Mouse (Mus musculus): Measurements from ENCODE around the gene Cdc25b. TPM values are rescaled to one million over a fixed set of nuclear protein-coding genes. Genes with fewer than 3 reads are reported as not detected.

Gene Cdc25b
- polyA plus RNA-seq, 2 experiments: 166 to 184 TPM

GRCm38 (mm10) chr2:131152166-131152730 is 34.5 kb upstream of the Cdc25b start:
- H3K4me2 ChIP-seq (ENCODE audit: low read depth): peak overlapping the region; percentile 53
- WGBS (ENCODE audit: insufficient replicate concordance): 37% methylated on average over 7 of the region's 7 CpGs
- no peaks in the 10 kb centered on the region for H3K27me3 ChIP-seq (ENCODE audit: control insufficient read depth, insufficient read depth, low read length)
- DNase-seq (ENCODE audit: low read depth in 3 of 3, low spot score in 3 of 3): peak; percentile 80 to 86 (median 81)
- TF ChIP-seq CTCF (IDR thresholded peaks at IDR 0.05; ENCODE audit: low read depth) (no peak), EP300 (IDR thresholded peaks at IDR 0.05; ENCODE audit: low read depth) (peak; percentile 92)
- no peaks in the 10 kb centered on the region for H3K9me3 ChIP-seq (ENCODE audit: control insufficient read depth, low read length)
- peaks cover 20 to 26% of the 10 kb centered on the region in 2 experiments for H3K4me1 ChIP-seq (replicated peaks; ENCODE audit: control insufficient read depth in 2 of 2, insufficient read depth in 2 of 2, low read length in 1 of 2)
- ATAC-seq (ENCODE audit: insufficient read depth): peak; percentile 93
- H3K9ac ChIP-seq (replicated peaks): peak overlapping the region; percentile 31
- peaks cover 66% of the 10 kb centered on the region for H3K36me3 ChIP-seq (replicated peaks; ENCODE audit: control insufficient read depth, insufficient read depth, low read depth)
- peak overlapping the region; percentile 81 for H3K27ac ChIP-seq
- no peak overlapping the region for H3K4me3 ChIP-seq (ENCODE audit: insufficient read depth in 1 of 2, low read depth in 2 of 2, low read length in 2 of 2)

DNA sequence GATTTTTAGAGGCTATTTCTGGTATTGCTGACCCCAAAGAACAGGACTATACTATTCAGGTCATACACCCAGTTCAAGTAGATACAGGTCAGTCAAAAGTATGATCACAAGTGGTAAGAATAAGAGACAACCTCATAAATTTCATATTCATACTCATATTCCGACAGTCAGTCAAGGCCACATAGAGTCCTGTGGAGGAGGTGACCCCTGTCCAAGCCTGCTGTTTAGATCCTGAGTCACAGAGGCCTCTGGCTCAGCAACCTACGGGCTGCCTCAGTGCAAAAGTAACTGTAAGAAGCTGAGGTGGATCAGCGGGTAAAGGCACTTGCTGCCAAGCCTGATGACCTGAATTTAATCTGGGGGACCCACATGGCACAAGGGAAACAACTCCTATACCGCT is 32.7 kb upstream of the Cdc25b start:
- DNase-seq (ENCODE audit: low read depth in 3 of 3, low spot score in 3 of 3) (no peak), ATAC-seq (ENCODE audit: insufficient read depth) (no peak)
- H3K4me2 ChIP-seq (ENCODE audit: low read depth): no peak overlapping the region
- no peak overlapping the region for H3K4me3 ChIP-seq (ENCODE audit: insufficient read depth in 1 of 2, low read depth in 2 of 2, low read length in 2 of 2)
- no peak overlapping the region for H3K9ac ChIP-seq (replicated peaks)
- H3K36me3 ChIP-seq (replicated peaks; ENCODE audit: control insufficient read depth, insufficient read depth, low read depth): peaks cover 48% of the 10 kb centered on the region
- H3K4me1 ChIP-seq (replicated peaks; ENCODE audit: control insufficient read depth in 2 of 2, insufficient read depth in 2 of 2, low read length in 1 of 2): peaks cover 28 to 35% of the 10 kb centered on the region in 2 experiments
- H3K27ac ChIP-seq: no peak overlapping the region
- H3K27me3 ChIP-seq (ENCODE audit: control insufficient read depth, insufficient read depth, low read length): no peaks in the 10 kb centered on the region
- 81% methylated on average over 4 of the region's 4 CpGs for WGBS (ENCODE audit: insufficient replicate concordance)
- no peaks in the 10 kb centered on the region for H3K9me3 ChIP-seq (ENCODE audit: control insufficient read depth, low read length)
- TF ChIP-seq EP300 (IDR thresholded peaks at IDR 0.05; ENCODE audit: low read depth) (no peak), CTCF (IDR thresholded peaks at IDR 0.05; ENCODE audit: low read depth) (no peak)

- peaks cover 26 to 34% of the 10 kb centered on the region in 2 experiments for H3K4me1 ChIP-seq (replicated peaks; ENCODE audit: control insufficient read depth in 2 of 2, insufficient read depth in 2 of 2, low read length in 1 of 2)
- WGBS (ENCODE audit: insufficient replicate concordance): 88% methylated on average over 7 of the region's 7 CpGs
- no peaks in the 10 kb centered on the region for H3K27me3 ChIP-seq (ENCODE audit: control insufficient read depth, insufficient read depth, low read length)
- TF ChIP-seq CTCF (IDR thresholded peaks at IDR 0.05; ENCODE audit: low read depth): no peak
- TF ChIP-seq EP300 (IDR thresholded peaks at IDR 0.05; ENCODE audit: low read depth): no peak
- peaks cover 20% of the 10 kb centered on the region for H3K36me3 ChIP-seq (replicated peaks; ENCODE audit: control insufficient read depth, insufficient read depth, low read depth)
- peak overlapping the region; percentile 7; the same call in 1 of the 2 replicates for H3K4me2 ChIP-seq (ENCODE audit: low read depth)
- DNase-seq (ENCODE audit: low read depth in 3 of 3, low spot score in 3 of 3): no peak
- H3K9ac ChIP-seq (replicated peaks): no peak overlapping the region
- H3K27ac ChIP-seq: no peak overlapping the region
- H3K9me3 ChIP-seq (ENCODE audit: control insufficient read depth, low read length): no peaks in the 10 kb centered on the region
- ATAC-seq (ENCODE audit: insufficient read depth): no peak
- no peak overlapping the region for H3K4me3 ChIP-seq (ENCODE audit: insufficient read depth in 1 of 2, low read depth in 2 of 2, low read length in 2 of 2)
These were observed 29.8 kb upstream of the Cdc25b start for GRCm38 (mm10) chr2:131156987-131157386.

DNA sequence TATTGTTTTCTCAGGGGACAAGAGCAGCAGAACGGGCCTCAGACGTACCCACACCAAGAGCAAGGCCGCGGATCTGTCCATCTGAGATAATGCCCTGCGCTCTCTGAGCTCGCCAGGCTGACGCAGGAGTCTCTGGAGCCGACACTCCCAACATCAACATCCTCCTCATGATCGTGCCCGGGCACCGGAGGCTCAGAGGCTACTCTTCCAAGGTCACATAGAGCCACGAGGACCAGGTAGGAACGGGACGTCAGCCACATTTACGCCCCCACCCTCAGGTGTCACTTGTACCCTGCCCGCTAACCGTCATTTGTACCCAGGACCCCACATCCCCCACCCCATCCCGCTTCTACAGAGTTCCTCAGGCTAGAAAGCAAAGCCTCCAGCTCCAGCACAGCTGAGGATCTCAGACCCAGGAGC is 27.2 kb upstream of the Cdc25b start:
- Histone ChIP-seq H3K9ac (replicated peaks) (peak overlapping the region; percentile 91), H3K4me1 (replicated peaks; ENCODE audit: control insufficient read depth in 2 of 2, insufficient read depth in 2 of 2, low read length in 1 of 2) (peaks cover 14 to 16% of the 10 kb centered on the region in 2 experiments), H3K4me2 (ENCODE audit: low read depth) (peak overlapping the region; percentile 100), H3K4me3 (ENCODE audit: insufficient read depth in 1 of 2, low read depth in 2 of 2, low read length in 2 of 2) (peak overlapping the region; percentile 78 to 82), H3K36me3 (replicated peaks; ENCODE audit: control insufficient read depth, insufficient read depth, low read depth) (peaks cover 10% of the 10 kb centered on the region), H3K27me3 (ENCODE audit: control insufficient read depth, insufficient read depth, low read length) (no peaks in the 10 kb centered on the region), H3K9me3 (ENCODE audit: control insufficient read depth, low read length) (no peaks in the 10 kb centered on the region), H3K27ac (peak overlapping the region; percentile 92)
- peak; percentile 85 for ATAC-seq (ENCODE audit: insufficient read depth)
- TF ChIP-seq EP300 (IDR thresholded peaks at IDR 0.05; ENCODE audit: low read depth): peak; percentile 50
- TF ChIP-seq CTCF (IDR thresholded peaks at IDR 0.05; ENCODE audit: low read depth): no peak
- under 1% methylated on average over 18 of the region's 18 CpGs for WGBS (ENCODE audit: insufficient replicate concordance)
- DNase-seq (ENCODE audit: low read depth in 3 of 3, low spot score in 3 of 3): peak; percentile 77

DNA sequence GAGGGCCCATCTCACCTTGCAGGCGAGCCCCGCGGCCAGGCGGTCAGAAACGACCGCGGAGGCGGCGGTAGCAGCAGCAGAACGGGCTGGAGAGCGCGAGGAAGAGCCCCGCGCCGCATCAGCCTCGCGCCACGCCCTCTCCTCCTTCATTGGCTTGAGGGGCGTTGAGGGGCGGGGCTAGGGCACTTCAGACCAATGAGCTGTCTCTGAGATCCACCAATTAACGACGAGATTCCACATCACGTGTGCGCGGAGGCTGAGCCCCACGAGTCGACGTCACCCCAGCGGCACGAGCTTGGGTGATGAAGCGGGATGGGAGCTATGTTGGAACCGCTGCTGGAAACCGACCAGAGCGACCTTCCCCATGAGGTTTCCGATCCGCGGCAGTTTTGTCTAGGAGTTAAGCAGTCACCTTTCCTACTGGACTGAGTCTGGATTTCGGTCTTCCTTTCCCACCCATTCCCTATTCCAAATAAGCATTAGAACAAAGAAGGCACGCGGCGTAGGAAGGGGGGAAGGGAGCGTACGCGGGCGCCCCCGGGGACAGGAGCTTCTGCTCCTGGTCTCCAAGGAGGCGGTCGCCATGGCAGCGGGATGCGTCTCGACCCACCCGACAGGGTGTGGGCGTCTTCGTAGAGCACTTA is 26.7 kb upstream of the Cdc25b start, which contains the start of gene 1700037H04Rik:
1700037H04Rik (minus strand) TSS at position 144 of the 644 bp plus-strand sequence.
- Histone ChIP-seq H3K4me1 (replicated peaks; ENCODE audit: control insufficient read depth in 2 of 2, insufficient read depth in 2 of 2, low read length in 1 of 2) (peaks cover 14% of the 10 kb centered on the region in 2 experiments), H3K9ac (replicated peaks) (peak within 1 kb of the TSS; percentile 91), H3K4me3 (ENCODE audit: insufficient read depth in 1 of 2, low read depth in 2 of 2, low read length in 2 of 2) (peak within 1 kb of the TSS; percentile 78 to 82), H3K27ac (peak within 1 kb of the TSS; percentile 92), H3K27me3 (ENCODE audit: control insufficient read depth, insufficient read depth, low read length) (no peaks in the 10 kb centered on the region), H3K36me3 (replicated peaks; ENCODE audit: control insufficient read depth, insufficient read depth, low read depth) (peaks cover 4% of the 10 kb centered on the region), H3K9me3 (ENCODE audit: control insufficient read depth, low read length) (no peaks in the 10 kb centered on the region), H3K4me2 (ENCODE audit: low read depth) (peak within 1 kb of the TSS; percentile 100)
- no peak for TF ChIP-seq EP300 (IDR thresholded peaks at IDR 0.05; ENCODE audit: low read depth)
- TF ChIP-seq CTCF (IDR thresholded peaks at IDR 0.05; ENCODE audit: low read depth): no peak
- peak; percentile 99 for DNase-seq (ENCODE audit: low read depth in 3 of 3, low spot score in 3 of 3)
- under 1% methylated on average over 54 of the region's 54 CpGs for WGBS (ENCODE audit: insufficient replicate concordance)
- peak; percentile 95 for ATAC-seq (ENCODE audit: insufficient read depth)

All from liver, embryonic 14.5 days (tissue).